Mouse (Mus musculus): ENCODE measurements around the gene Map3k5.

GRCm38 (mm10) chr10:19942621-19943020, 8.3 kb downstream of the Map3k5 start:
- TF ChIP-seq CTCF (IDR thresholded peaks at IDR 0.05; ENCODE audit: insufficient read depth, low read length) (no peak), POLR2A (IDR thresholded peaks at IDR 0.05; ENCODE audit: borderline replicate concordance, extremely low read depth, low read depth, low read length) (no peak)

Measured in lung, adult 2 months (tissue).